Mouse (Mus musculus) heart, postnatal 0 days (tissue): Measurements from ENCODE around the gene Ano2.

Experiments
- CTCF ChIP-seq: IDR thresholded peaks from 2 replicates; pipeline ENCODE4 v1.5.1; 2016; ENCODE audit warnings: antibody characterized with exemption, control low read depth, low read depth
- EP300 ChIP-seq: IDR thresholded peaks from 2 replicates; pipeline ENCODE4 v1.6.1; 2016; ENCODE audit warnings: antibody characterized with exemption, low read depth

GRCm38 (mm10) chr6:125954965-125955364 lies 264.7 kb downstream of the Ano2 start:
- TF ChIP-seq CTCF (peak; percentile 75), EP300 (no peak)
